Comparison of ENCODE assay signal across 9 mouse cellular contexts in the genomic region with DNA sequence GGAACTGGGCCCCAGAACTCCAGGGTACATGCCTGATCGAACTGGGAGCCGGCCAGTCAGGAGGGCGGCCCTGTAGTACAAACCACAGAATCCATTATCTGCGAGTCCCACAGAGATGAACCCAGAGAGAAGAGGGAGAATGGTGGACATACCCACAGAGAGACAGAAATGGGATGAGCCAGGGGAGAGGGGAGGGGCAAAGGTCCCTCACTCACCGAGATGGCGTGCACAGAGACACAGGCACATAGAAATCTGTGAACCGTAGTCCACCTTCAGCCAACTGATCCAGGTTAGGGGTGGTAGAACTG. TPM values are rescaled to one million over a fixed set of nuclear protein-coding genes. Genes with fewer than 3 reads are reported as not detected.
DNase-seq lines count a peak whose midpoint lies in the region; ATAC-seq and TF ChIP-seq lines count a peak whose summit lies in the region.
"Had no signal": no experiment of that assay in that cellular context is flagged by ENCODE, and none has a peak within 500 bp of the region (broad histone marks: within the 10 kb centered on the region; RNA-seq: fewer than 3 reads in every experiment).

No protein-coding gene starts in this region.

- no peaks in the 10 kb centered on the region for H3K9me3 ChIP-seq in lung, postnatal 0 days (ENCODE audit: low read length)
- no peaks in the 10 kb centered on the region for H3K9me3 ChIP-seq in forebrain, embryonic 15.5 days
- no peaks in the 10 kb centered on the region for H3K9me3 ChIP-seq in liver, embryonic 12.5 days (replicated peaks)
- H3K9me3 ChIP-seq in stomach, postnatal 0 days (ENCODE audit: control insufficient read depth, low read length) = no peaks in the 10 kb centered on the region

- no peak for TF ChIP-seq EP300 in lung, postnatal 0 days (IDR thresholded peaks at IDR 0.05)
- no peak for TF ChIP-seq EP300 in stomach, postnatal 0 days (optimal IDR thresholded peaks at IDR 0.05)

- no peak overlapping the region for H3K27ac ChIP-seq in lung, postnatal 0 days (ENCODE audit: low read length)
- no peak overlapping the region for H3K27ac ChIP-seq in forebrain, embryonic 15.5 days (replicated peaks)
- no peak overlapping the region for H3K27ac ChIP-seq in liver, embryonic 12.5 days
- H3K27ac ChIP-seq in stomach, postnatal 0 days (replicated peaks) = no peak overlapping the region

- no peaks in the 10 kb centered on the region for H3K27me3 ChIP-seq in lung, postnatal 0 days (replicated peaks; ENCODE audit: insufficient read depth, low read length)
- no peaks in the 10 kb centered on the region for H3K27me3 ChIP-seq in forebrain, embryonic 15.5 days
- H3K27me3 ChIP-seq in liver, embryonic 12.5 days (replicated peaks) = no peaks in the 10 kb centered on the region
- no peaks in the 10 kb centered on the region for H3K27me3 ChIP-seq in stomach, postnatal 0 days (ENCODE audit: control insufficient read depth, insufficient read depth, low read length)

- TF ChIP-seq CTCF in lung, postnatal 0 days (IDR thresholded peaks at IDR 0.05) = no peak
- no peak for TF ChIP-seq CTCF in stomach, postnatal 0 days (IDR thresholded peaks at IDR 0.05; ENCODE audit: low read depth)

- no peak for ATAC-seq in lung, postnatal 0 days
- ATAC-seq in forebrain, embryonic 15.5 days (replicated peaks) = no peak
- ATAC-seq in liver, embryonic 12.5 days = no peak
- no peak for ATAC-seq in stomach, postnatal 0 days (ENCODE audit: low FRiP score, low TSS enrichment)

- H3K4me1 ChIP-seq in lung, postnatal 0 days (ENCODE audit: insufficient read depth, low read depth, low read length) = peaks cover 8% of the 10 kb centered on the region; the same call in 1 of the 2 replicates
- H3K4me1 ChIP-seq in forebrain, embryonic 15.5 days = peaks cover 13% of the 10 kb centered on the region
- H3K4me1 ChIP-seq in liver, embryonic 12.5 days = peaks cover 31% of the 10 kb centered on the region
- no peaks in the 10 kb centered on the region for H3K4me1 ChIP-seq in stomach, postnatal 0 days (replicated peaks; ENCODE audit: control insufficient read depth, insufficient read depth)

- peak overlapping the region; percentile 51; the same call in 1 of the 2 replicates for H3K9ac ChIP-seq in lung, postnatal 0 days (replicated peaks; ENCODE audit: low read depth)
- H3K9ac ChIP-seq in forebrain, embryonic 15.5 days (replicated peaks) = peak overlapping the region; percentile 65
- no peak overlapping the region for H3K9ac ChIP-seq in liver, embryonic 12.5 days
- H3K9ac ChIP-seq in stomach, postnatal 0 days (ENCODE audit: low read length) = peak overlapping the region; percentile 71; the same call in 1 of the 2 replicates

- H3K36me3 ChIP-seq in lung, postnatal 0 days (ENCODE audit: insufficient read depth, low read length) = no peaks in the 10 kb centered on the region
- no peaks in the 10 kb centered on the region for H3K36me3 ChIP-seq in forebrain, embryonic 15.5 days
- peaks cover 5% of the 10 kb centered on the region; the same call in 1 of the 2 replicates for H3K36me3 ChIP-seq in liver, embryonic 12.5 days
- H3K36me3 ChIP-seq in stomach, postnatal 0 days (ENCODE audit: control insufficient read depth, insufficient read depth, low read length) = no peaks in the 10 kb centered on the region

- DNase-seq in lung, postnatal 0 days (ENCODE audit: low spot score) = no peak
- no peak for DNase-seq in lung, postnatal 25 days (ENCODE audit: low spot score)
- no peak for DNase-seq in stomach, postnatal 0 days (ENCODE audit: low spot score)
- DNase-seq in T-cell, adult 2 months (ENCODE audit: low spot score) = no peak
- DNase-seq in thymus, postnatal 4 days = no peak
- DNase-seq: adrenal gland, adult 2 months; right cerebral cortex, postnatal 4 days had no signal

- H3K4me2 ChIP-seq in lung, postnatal 0 days (replicated peaks; ENCODE audit: low read depth, low read length) = peak overlapping the region; percentile 88
- H3K4me2 ChIP-seq in forebrain, embryonic 15.5 days (replicated peaks) = peak overlapping the region; percentile 80
- H3K4me2 ChIP-seq in liver, embryonic 12.5 days = peak overlapping the region; percentile 83
- peak overlapping the region; percentile 87 for H3K4me2 ChIP-seq in stomach, postnatal 0 days (replicated peaks; ENCODE audit: low read depth)

- peak overlapping the region; percentile 50; the same call in 1 of the 2 replicates for H3K4me3 ChIP-seq in lung, postnatal 0 days (ENCODE audit: low read depth, low read length)
- peak overlapping the region; percentile 61 for H3K4me3 ChIP-seq in forebrain, embryonic 15.5 days
- H3K4me3 ChIP-seq in liver, embryonic 12.5 days = peak overlapping the region; percentile 62
- peak overlapping the region; percentile 57 for H3K4me3 ChIP-seq in stomach, postnatal 0 days (ENCODE audit: low read depth, low read length)

- 89% methylated on average over 7 of the region's 7 CpGs for WGBS in lung, postnatal 0 days
- 90% methylated on average over 7 of the region's 7 CpGs for WGBS in forebrain, embryonic 15.5 days
- 40% methylated on average over 7 of the region's 7 CpGs for whole genome bisulfite sequencing in liver, embryonic 12.5 days (ENCODE audit: insufficient replicate concordance)
- WGBS in stomach, postnatal 0 days = 94% methylated on average over 7 of the region's 7 CpGs

RNA-seq across cellular contexts. Expression of a gene that starts 2.0 kb away (rescaled TPM):
- polyA plus RNA-seq in lung, postnatal 0 days (2015; fragmentation: Nextera tagmentation; extraction: Ambion mirVana) = 22.4 and 23.3 TPM in 2 replicates
- 23.6 and 23.8 TPM in 2 replicates for polyA plus RNA-seq in forebrain, embryonic 15.5 days (2015; fragmentation: Nextera tagmentation; extraction: Ambion mirVana)
- 6.6 and 7.0 TPM in 2 replicates for polyA plus RNA-seq in liver, embryonic 12.5 days (2016; fragmentation: Nextera tagmentation; extraction: Ambion mirVana)
- polyA plus RNA-seq in stomach, postnatal 0 days (2015; fragmentation: Nextera tagmentation; extraction: Ambion mirVana) = 10.3 and 11.1 TPM in 2 replicates

RNA-seq across cellular contexts. Expression of a gene that starts 21.5 kb away (rescaled TPM):
- polyA plus RNA-seq in lung, postnatal 0 days (2015; fragmentation: Nextera tagmentation; extraction: Ambion mirVana) = 0.06 and 0.14 TPM in 2 replicates
- 65.0 and 68.2 TPM in 2 replicates for polyA plus RNA-seq in forebrain, embryonic 15.5 days (2015; fragmentation: Nextera tagmentation; extraction: Ambion mirVana)
- 0.05 and 0.13 TPM in 2 replicates for polyA plus RNA-seq in liver, embryonic 12.5 days (2016; fragmentation: Nextera tagmentation; extraction: Ambion mirVana)
- polyA plus RNA-seq in stomach, postnatal 0 days (2015; fragmentation: Nextera tagmentation; extraction: Ambion mirVana) = 1.6 and 1.9 TPM in 2 replicates

RNA-seq across cellular contexts. Expression of a gene that starts 24.2 kb away (rescaled TPM):
- polyA plus RNA-seq in lung, postnatal 0 days (2015; fragmentation: Nextera tagmentation; extraction: Ambion mirVana) = 1.8 and 2.2 TPM in 2 replicates
- polyA plus RNA-seq in forebrain, embryonic 15.5 days (2015; fragmentation: Nextera tagmentation; extraction: Ambion mirVana) = 10.7 and 13.0 TPM in 2 replicates
- polyA plus RNA-seq in liver, embryonic 12.5 days (2016; fragmentation: Nextera tagmentation; extraction: Ambion mirVana) = 0.81 and 1.4 TPM in 2 replicates
- polyA plus RNA-seq in stomach, postnatal 0 days (2015; fragmentation: Nextera tagmentation; extraction: Ambion mirVana) = 0.35 and 0.40 TPM in 2 replicates

RNA-seq across cellular contexts. Expression of a gene that starts 45.5 kb away (rescaled TPM):
- 64.9 and 71.2 TPM in 2 replicates for polyA plus RNA-seq in lung, postnatal 0 days (2015; fragmentation: Nextera tagmentation; extraction: Ambion mirVana)
- polyA plus RNA-seq in forebrain, embryonic 15.5 days (2015; fragmentation: Nextera tagmentation; extraction: Ambion mirVana) = 70.5 and 75.8 TPM in 2 replicates
- polyA plus RNA-seq in liver, embryonic 12.5 days (2016; fragmentation: Nextera tagmentation; extraction: Ambion mirVana) = 29.0 and 30.4 TPM in 2 replicates
- polyA plus RNA-seq in stomach, postnatal 0 days (2015; fragmentation: Nextera tagmentation; extraction: Ambion mirVana) = 46.8 and 47.9 TPM in 2 replicates

RNA-seq across cellular contexts. Expression of a gene that starts 45.8 kb away (rescaled TPM):
- not detected in 2 replicates for polyA plus RNA-seq in lung, postnatal 0 days (2015; fragmentation: Nextera tagmentation; extraction: Ambion mirVana)
- 0.29 TPM in 1 of 2 replicates, not detected in the other for polyA plus RNA-seq in forebrain, embryonic 15.5 days (2015; fragmentation: Nextera tagmentation; extraction: Ambion mirVana)
- polyA plus RNA-seq in liver, embryonic 12.5 days (2016; fragmentation: Nextera tagmentation; extraction: Ambion mirVana) = not detected in 2 replicates
- not detected in 2 replicates for polyA plus RNA-seq in stomach, postnatal 0 days (2015; fragmentation: Nextera tagmentation; extraction: Ambion mirVana)

Comparison
In these comparisons a context has a peak if more than half of its experiments do, and no peak if none do; other contexts are left out.
1. RNA of a gene that starts 21.5 kb away (polyA plus RNA-seq): 65.0 to 68.2 TPM in forebrain, embryonic 15.5 days; 1.6 to 1.9 TPM in stomach, postnatal 0 days, 0.06 to 0.14 TPM in lung, postnatal 0 days and 0.05 to 0.13 TPM in liver, embryonic 12.5 days; every median in the first group is over 10 times any median in the second.
2. Peak in every context shown above with its lines, with median percentiles within 50 percentile points of each other: H3K4me2 ChIP-seq and H3K4me3 ChIP-seq.